Mouse (Mus musculus) lung, postnatal 0 days (tissue): ENCODE measurements around the gene Znrd1.

ENCODE experiments used
- CTCF ChIP-seq: IDR thresholded peaks from 2 replicates; pipeline ENCODE4 v1.5.1; 2016; ENCODE audit warnings: antibody characterized with exemption, mild to moderate bottlenecking
- EP300 ChIP-seq: IDR thresholded peaks from 2 replicates; pipeline ENCODE4 v1.6.1; 2016; ENCODE audit warnings: antibody characterized with exemption, mild to moderate bottlenecking, control low read depth

DNA sequence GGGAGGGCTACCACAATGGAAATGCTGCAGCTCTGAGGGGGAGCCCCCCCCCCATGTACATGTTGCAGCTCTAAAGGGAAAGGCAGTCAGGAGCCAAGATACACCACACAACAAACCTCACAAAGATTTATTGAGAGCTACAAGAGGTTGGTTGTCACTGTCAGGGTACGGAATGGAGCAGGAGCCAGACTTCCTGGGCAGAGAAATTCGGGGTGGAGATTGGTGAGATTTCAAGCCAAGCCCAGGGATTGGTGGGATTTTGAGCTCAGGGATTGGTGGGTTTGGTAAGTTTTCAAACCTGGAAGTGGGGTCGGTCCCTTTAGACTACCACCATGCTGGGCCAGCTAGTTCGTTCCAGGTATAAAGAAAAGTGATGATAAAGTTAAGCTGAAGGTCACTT, 34.9 kb downstream of the Znrd1 start:
- TF ChIP-seq CTCF (no peak), EP300 (no peak)
